Mouse (Mus musculus) G1E (cell line): Measurements from ENCODE around the gene 4930451I11Rik.

Experiments used
- CTCF ChIP-seq: IDR thresholded peaks from 2 replicates; pipeline ENCODE4 v1.5.1; 2012; ENCODE audit warnings: low read depth, low read length, inconsistent platforms, mixed read lengths
- GATA1 ChIP-seq: IDR thresholded peaks from 2 replicates; pipeline ENCODE4 v1.6.1; 2012; ENCODE audit warnings: borderline replicate concordance, low read length, inconsistent platforms, mixed read lengths
- POLR2AphosphoS5 ChIP-seq: IDR thresholded peaks from 2 replicates; pipeline ENCODE4 v1.6.1; 2012; ENCODE audit warnings: low read depth, low read length, inconsistent platforms; ENCODE audit not compliant: insufficient replicate concordance

- no peak for TF ChIP-seq CTCF
- TF ChIP-seq POLR2AphosphoS5, result no peak
- no peak for TF ChIP-seq GATA1
Observed at GRCm38 (mm10) chr7:126845516-126845915, 14.1 kb upstream of the 4930451I11Rik start.
